Mouse (Mus musculus) forelimb bud, embryonic 11.5 days (tissue): ENCODE measurements at regions not wholly inside any gene's neighbourhood (a gene's known extent, or its start where the extent isn't known, plus 50 kb on each side); places are given as distances from the start of the nearest gene placed in this dataset.

Source experiments
- DNase-seq: peaks from one replicate; pipeline ENCODE4 v3.0.0-alpha.2; 2012; ENCODE audit warnings: low read depth, low spot score

GRCm38 (mm10) chr13:79057424-79057823 is 857.9 kb upstream of the Nr2f1 start:
- DNase-seq = no peak

- no peak for DNase-seq
Observed at GRCm38 (mm10) chr13:79054481-79054880, 854.9 kb upstream of the Nr2f1 start.

GRCm38 (mm10) chr13:79053428-79053827 is 853.9 kb upstream of the Nr2f1 start:
- no peak for DNase-seq

- no peak for DNase-seq
Observed at GRCm38 (mm10) chr13:79047240-79047639, 847.7 kb upstream of the Nr2f1 start.

- no peak for DNase-seq
Observed at GRCm38 (mm10) chr13:79044657-79045056, 845.1 kb upstream of the Nr2f1 start.

GRCm38 (mm10) chr13:79037883-79038282 is 838.3 kb upstream of the Nr2f1 start:
- no peak for DNase-seq

- no peak for DNase-seq
Observed at GRCm38 (mm10) chr13:79035276-79035675, 835.7 kb upstream of the Nr2f1 start.

GRCm38 (mm10) chr13:79029974-79030373 is 830.4 kb upstream of the Nr2f1 start:
- DNase-seq = peak; percentile 75

- peak; percentile 41 for DNase-seq
Observed at GRCm38 (mm10) chr13:79027877-79028760, 828.6 kb upstream of the Nr2f1 start.

GRCm38 (mm10) chr13:79025645-79026044 is 826.1 kb upstream of the Nr2f1 start:
- no peak for DNase-seq

- DNase-seq = no peak
Observed at GRCm38 (mm10) chr13:79018051-79018450, 818.5 kb upstream of the Nr2f1 start.

- DNase-seq = no peak
Observed at GRCm38 (mm10) chr13:79003313-79003712, 803.8 kb upstream of the Nr2f1 start.

GRCm38 (mm10) chr13:78998855-78999254 is 799.3 kb upstream of the Nr2f1 start:
- DNase-seq = peak; percentile 16

- DNase-seq = no peak
Observed at GRCm38 (mm10) chr13:78992326-78992725, 792.8 kb upstream of the Nr2f1 start.

- DNase-seq = no peak
Observed at GRCm38 (mm10) chr13:78985921-78986320, 786.4 kb upstream of the Nr2f1 start.

GRCm38 (mm10) chr13:78977224-78977780 is 777.7 kb upstream of the Nr2f1 start:
- no peak for DNase-seq

- no peak for DNase-seq
Observed at GRCm38 (mm10) chr13:78938351-78938741, 738.8 kb upstream of the Nr2f1 start.

- DNase-seq = no peak
Observed at GRCm38 (mm10) chr13:78937389-78938350, 738.1 kb upstream of the Nr2f1 start.

GRCm38 (mm10) chr13:78935990-78936650 is 736.6 kb upstream of the Nr2f1 start:
- no peak for DNase-seq

- no peak for DNase-seq
Observed at GRCm38 (mm10) chr13:78928347-78928746, 728.8 kb upstream of the Nr2f1 start.

- no peak for DNase-seq
Observed at GRCm38 (mm10) chr13:78920802-78921201, 721.2 kb upstream of the Nr2f1 start.
